Mouse (Mus musculus): ENCODE data around the gene Bcl2. TPM values are rescaled to one million over a fixed set of nuclear protein-coding genes. Genes with fewer than 3 reads are reported as not detected.

Gene Bcl2
- total and polyA plus RNA-seq, 3 experiments = 1.2 to 4.9 (median 2.9) TPM

- H3K27me3 ChIP-seq (ENCODE audit: insufficient read depth, low read length) = no peaks in the 10 kb centered on the region; the same call in 1 of the 2 replicates
- ATAC-seq (ENCODE audit: extremely low read depth, insufficient number of reproducible peaks, low FRiP score, poor library complexity, severe bottlenecking) = no peak
- no peaks in the 10 kb centered on the region for H3K4me1 ChIP-seq (ENCODE audit: insufficient read depth, low read depth, low read length)
Observed at GRCm38 (mm10) chr1:106572506-106572905, 141.6 kb downstream of the Bcl2 start.

GRCm38 (mm10) chr1:106570870-106571269 lies 143.2 kb downstream of the Bcl2 start:
- Histone ChIP-seq H3K27me3 (ENCODE audit: insufficient read depth, low read length) (no peaks in the 10 kb centered on the region; the same call in 1 of the 2 replicates), H3K36me3 (replicated peaks) (no peaks in the 10 kb centered on the region), H3K4me1 (ENCODE audit: insufficient read depth, low read depth, low read length) (no peaks in the 10 kb centered on the region), H3K4me3 (ENCODE audit: low read depth, low read length) (no peak overlapping the region), H3K9me3 (replicated peaks) (no peaks in the 10 kb centered on the region)
- no peak for ATAC-seq (ENCODE audit: extremely low read depth, insufficient number of reproducible peaks, low FRiP score, poor library complexity, severe bottlenecking)
- TF ChIP-seq CTCF (IDR thresholded peaks at IDR 0.05; ENCODE audit: low read depth, low read length) (no peak), POLR2AphosphoS5 (IDR thresholded peaks at IDR 0.05; ENCODE audit: insufficient replicate concordance, low read depth, low read length) (no peak), GATA1 (IDR thresholded peaks at IDR 0.05; ENCODE audit: borderline replicate concordance, low read length) (no peak), TAL1 (conservative IDR thresholded peaks at IDR 0.05; ENCODE audit: low read depth, low read length) (no peak), GATA2 (IDR thresholded peaks at IDR 0.05; ENCODE audit: borderline replicate concordance, low read depth, low read length) (no peak)
- no peak for DNase-seq (ENCODE audit: low spot score)

More at GRCm38 (mm10) chr1:106572506-106572905, 141.6 kb downstream of the Bcl2 start:
- Histone ChIP-seq H3K9me3 (replicated peaks) (no peaks in the 10 kb centered on the region), H3K36me3 (replicated peaks) (no peaks in the 10 kb centered on the region), H3K4me3 (ENCODE audit: low read depth, low read length) (no peak overlapping the region)
- no peak for TF ChIP-seq POLR2AphosphoS5 (IDR thresholded peaks at IDR 0.05; ENCODE audit: insufficient replicate concordance, low read depth, low read length)
- no peak for TF ChIP-seq GATA2 (IDR thresholded peaks at IDR 0.05; ENCODE audit: borderline replicate concordance, low read depth, low read length)
- TF ChIP-seq TAL1 (conservative IDR thresholded peaks at IDR 0.05; ENCODE audit: low read depth, low read length) = no peak
- no peak for TF ChIP-seq CTCF (IDR thresholded peaks at IDR 0.05; ENCODE audit: low read depth, low read length)
- no peak for TF ChIP-seq GATA1 (IDR thresholded peaks at IDR 0.05; ENCODE audit: borderline replicate concordance, low read length)
- DNase-seq (ENCODE audit: low spot score) = no peak

GRCm38 (mm10) chr1:106570366-106570765 lies 143.7 kb downstream of the Bcl2 start:
- TF ChIP-seq CTCF (IDR thresholded peaks at IDR 0.05; ENCODE audit: low read depth, low read length) = no peak
- no peak for TF ChIP-seq GATA1 (IDR thresholded peaks at IDR 0.05; ENCODE audit: borderline replicate concordance, low read length)
- no peak for TF ChIP-seq TAL1 (conservative IDR thresholded peaks at IDR 0.05; ENCODE audit: low read depth, low read length)
- TF ChIP-seq POLR2AphosphoS5 (IDR thresholded peaks at IDR 0.05; ENCODE audit: insufficient replicate concordance, low read depth, low read length) = no peak
- no peak for TF ChIP-seq GATA2 (IDR thresholded peaks at IDR 0.05; ENCODE audit: borderline replicate concordance, low read depth, low read length)
- DNase-seq (ENCODE audit: low spot score) (no peak), ATAC-seq (ENCODE audit: extremely low read depth, insufficient number of reproducible peaks, low FRiP score, poor library complexity, severe bottlenecking) (no peak)
- Histone ChIP-seq H3K27me3 (ENCODE audit: insufficient read depth, low read length) (no peaks in the 10 kb centered on the region; the same call in 1 of the 2 replicates), H3K4me1 (ENCODE audit: insufficient read depth, low read depth, low read length) (no peaks in the 10 kb centered on the region), H3K4me3 (ENCODE audit: low read depth, low read length) (no peak overlapping the region), H3K9me3 (replicated peaks) (no peaks in the 10 kb centered on the region), H3K36me3 (replicated peaks) (no peaks in the 10 kb centered on the region)

DNA sequence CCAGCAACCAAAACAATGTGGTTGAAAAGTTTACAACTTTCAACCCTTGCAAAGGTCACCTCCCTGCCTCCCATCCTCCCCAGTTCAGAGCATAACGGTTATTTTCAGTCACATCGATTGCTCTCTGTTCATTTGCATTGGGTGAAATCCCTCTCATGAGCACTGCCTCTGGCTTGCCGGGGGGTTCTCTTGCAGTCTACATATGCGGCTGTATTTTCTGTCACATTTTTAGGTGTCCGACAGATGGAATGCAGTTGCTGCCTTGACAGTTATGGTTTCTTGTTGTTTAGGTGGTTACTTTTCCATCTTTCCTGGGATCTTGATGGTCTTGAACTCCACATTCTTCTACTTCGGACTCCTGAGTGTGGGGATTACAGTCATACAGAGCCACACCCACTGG lies 144.4 kb downstream of the Bcl2 start:
- no peaks in the 10 kb centered on the region; the same call in 1 of the 2 replicates for H3K27me3 ChIP-seq (ENCODE audit: insufficient read depth, low read length)
- no peaks in the 10 kb centered on the region for H3K4me1 ChIP-seq (ENCODE audit: insufficient read depth, low read depth, low read length)
- no peak overlapping the region for H3K4me3 ChIP-seq (ENCODE audit: low read depth, low read length)
- no peak for ATAC-seq (ENCODE audit: extremely low read depth, insufficient number of reproducible peaks, low FRiP score, poor library complexity, severe bottlenecking)
- no peak for TF ChIP-seq GATA2 (IDR thresholded peaks at IDR 0.05; ENCODE audit: borderline replicate concordance, low read depth, low read length)
- no peak for TF ChIP-seq TAL1 (conservative IDR thresholded peaks at IDR 0.05; ENCODE audit: low read depth, low read length)
- no peak for TF ChIP-seq POLR2AphosphoS5 (IDR thresholded peaks at IDR 0.05; ENCODE audit: insufficient replicate concordance, low read depth, low read length)
- TF ChIP-seq CTCF (IDR thresholded peaks at IDR 0.05; ENCODE audit: low read depth, low read length) = no peak
- TF ChIP-seq GATA1 (IDR thresholded peaks at IDR 0.05; ENCODE audit: borderline replicate concordance, low read length) = no peak
- DNase-seq (ENCODE audit: low spot score) = no peak
- no peaks in the 10 kb centered on the region for H3K36me3 ChIP-seq (replicated peaks)
- no peaks in the 10 kb centered on the region for H3K9me3 ChIP-seq (replicated peaks)

- no peaks in the 10 kb centered on the region for H3K9me3 ChIP-seq (replicated peaks)
- H3K27me3 ChIP-seq (ENCODE audit: insufficient read depth, low read length) = no peaks in the 10 kb centered on the region; the same call in 1 of the 2 replicates
- DNase-seq (ENCODE audit: low spot score) (no peak), ATAC-seq (ENCODE audit: extremely low read depth, insufficient number of reproducible peaks, low FRiP score, poor library complexity, severe bottlenecking) (no peak)
- no peaks in the 10 kb centered on the region for H3K4me1 ChIP-seq (ENCODE audit: insufficient read depth, low read depth, low read length)
- no peaks in the 10 kb centered on the region for H3K36me3 ChIP-seq (replicated peaks)
- TF ChIP-seq GATA1 (IDR thresholded peaks at IDR 0.05; ENCODE audit: borderline replicate concordance, low read length) (no peak), POLR2AphosphoS5 (IDR thresholded peaks at IDR 0.05; ENCODE audit: insufficient replicate concordance, low read depth, low read length) (no peak), TAL1 (conservative IDR thresholded peaks at IDR 0.05; ENCODE audit: low read depth, low read length) (no peak), CTCF (IDR thresholded peaks at IDR 0.05; ENCODE audit: low read depth, low read length) (no peak)
- H3K4me3 ChIP-seq (ENCODE audit: low read depth, low read length) = no peak overlapping the region
Observed at GRCm38 (mm10) chr1:106568868-106569267, 145.2 kb downstream of the Bcl2 start.

GRCm38 (mm10) chr1:106567506-106567905 lies 146.6 kb downstream of the Bcl2 start:
- TF ChIP-seq GATA1 (IDR thresholded peaks at IDR 0.05; ENCODE audit: borderline replicate concordance, low read length) (no peak), POLR2AphosphoS5 (IDR thresholded peaks at IDR 0.05; ENCODE audit: insufficient replicate concordance, low read depth, low read length) (no peak)
- ATAC-seq (ENCODE audit: extremely low read depth, insufficient number of reproducible peaks, low FRiP score, poor library complexity, severe bottlenecking) = no peak
- H3K36me3 ChIP-seq (replicated peaks) = no peaks in the 10 kb centered on the region
- no peaks in the 10 kb centered on the region for H3K9me3 ChIP-seq (replicated peaks)
- no peak overlapping the region for H3K4me3 ChIP-seq (ENCODE audit: low read depth, low read length)
- H3K4me1 ChIP-seq (ENCODE audit: insufficient read depth, low read depth, low read length) = no peaks in the 10 kb centered on the region
- no peak for DNase-seq (ENCODE audit: low spot score)
- H3K27me3 ChIP-seq (ENCODE audit: insufficient read depth, low read length) = peaks cover 2% of the 10 kb centered on the region

Data from G1E (cell line).